Mouse (Mus musculus) mesoderm, embryonic 11.5 days (tissue): ENCODE data around the gene Mtfr1l.

Experiments
- DNase-seq: peaks from one replicate; pipeline ENCODE4 v3.0.0-alpha.2; 2012; ENCODE audit warnings: low read depth, low spot score

Gene Mtfr1l

GRCm38 (mm10) chr4:134557626-134558249 is 22.6 kb upstream of the Mtfr1l start:
- no peak for DNase-seq

GRCm38 (mm10) chr4:134555956-134556580 is 20.9 kb upstream of the Mtfr1l start:
- DNase-seq: no peak

DNA sequence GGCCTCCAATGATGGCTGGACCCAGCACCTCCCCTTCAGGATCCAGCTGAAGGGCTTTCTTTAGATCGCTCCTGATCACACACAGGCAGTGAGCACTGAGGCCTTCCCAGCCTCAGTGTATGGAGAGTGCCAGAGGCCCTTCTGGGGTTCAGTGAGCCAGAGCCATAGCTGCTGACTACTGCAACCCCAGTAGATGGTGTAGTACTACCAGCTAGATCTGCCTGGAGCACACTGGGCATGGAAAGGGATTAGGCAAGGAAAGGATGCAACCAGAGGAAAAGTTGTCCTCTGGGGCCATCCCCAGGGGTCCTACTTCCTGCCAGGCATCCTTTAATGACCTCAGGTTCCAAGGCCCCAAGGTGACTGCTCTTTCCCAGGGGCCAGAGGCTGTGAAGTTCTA is 18.4 kb upstream of the Mtfr1l start:
- no peak for DNase-seq

- DNase-seq: no peak
Measured at GRCm38 (mm10) chr4:134551494-134552316, 16.5 kb upstream of the Mtfr1l start, which contains the start of gene Selenon. Selenon (minus strand) TSS chr4:134552166.

- DNase-seq: no peak
Measured at GRCm38 (mm10) chr4:134549899-134550298, 14.7 kb upstream of the Mtfr1l start.

GRCm38 (mm10) chr4:134548169-134548938 is 13.2 kb upstream of the Mtfr1l start:
- DNase-seq: no peak

DNA sequence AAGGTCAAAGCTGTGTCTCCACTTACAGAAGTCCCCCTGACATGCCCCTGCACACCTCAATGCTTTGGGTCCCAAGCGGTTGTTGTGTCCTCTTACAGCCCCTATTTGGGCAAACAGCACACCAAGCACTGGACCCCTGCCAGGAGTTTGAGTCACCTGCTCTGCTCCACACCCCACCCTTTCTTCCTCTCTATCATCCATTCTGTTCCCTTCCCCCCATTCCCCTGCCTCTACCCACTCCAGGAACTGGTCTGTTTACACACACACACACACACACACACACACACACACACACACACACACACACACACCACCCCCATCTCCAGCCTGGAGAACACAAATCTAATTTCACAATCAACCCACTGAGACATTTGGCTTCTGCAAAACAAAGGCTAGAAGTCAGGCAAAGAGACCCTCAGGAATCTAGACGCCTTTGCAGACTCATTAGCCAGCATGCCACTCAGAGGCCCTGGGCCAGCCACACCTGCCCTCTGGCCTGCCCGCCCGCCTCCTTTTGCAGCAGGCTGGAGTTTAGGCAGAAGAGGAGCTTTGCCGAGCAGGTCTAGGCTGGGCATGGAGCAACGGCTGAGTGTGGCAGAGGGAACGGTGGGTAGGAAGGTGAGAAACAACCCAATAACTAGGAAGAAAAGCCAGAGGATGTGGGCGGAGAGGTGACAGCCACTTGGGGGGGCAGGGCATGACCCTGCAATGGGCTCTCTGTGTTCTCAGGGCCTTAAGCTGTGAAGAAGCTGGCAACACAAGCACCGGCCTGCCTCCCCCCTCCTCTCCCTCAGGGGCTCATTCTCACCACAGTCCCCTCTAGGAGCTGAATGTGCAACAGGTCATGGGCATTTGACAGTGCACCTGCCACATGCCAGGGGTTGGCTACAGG is 11.9 kb upstream of the Mtfr1l start:
- DNase-seq: no peak

DNA sequence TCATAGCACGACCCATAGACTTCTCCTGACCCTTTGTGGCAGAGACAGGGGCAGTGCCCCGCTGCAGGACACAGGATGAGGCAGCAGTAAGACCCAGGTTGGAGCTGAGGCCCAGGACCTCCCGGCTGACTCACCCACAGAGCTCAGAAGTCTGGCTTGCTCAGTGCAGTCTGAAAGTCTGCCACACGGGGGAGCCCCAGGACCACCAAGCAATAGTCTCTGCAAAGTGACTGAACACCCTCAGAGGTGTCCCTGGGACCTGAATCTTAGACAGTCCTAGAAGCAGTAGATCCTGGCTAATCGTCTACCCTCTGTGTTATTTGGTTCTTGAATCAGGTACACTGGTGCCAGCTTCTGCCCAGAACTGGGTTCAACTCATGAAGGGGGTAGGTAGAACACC is 8.1 kb upstream of the Mtfr1l start:
- DNase-seq: peak; percentile 89

DNA sequence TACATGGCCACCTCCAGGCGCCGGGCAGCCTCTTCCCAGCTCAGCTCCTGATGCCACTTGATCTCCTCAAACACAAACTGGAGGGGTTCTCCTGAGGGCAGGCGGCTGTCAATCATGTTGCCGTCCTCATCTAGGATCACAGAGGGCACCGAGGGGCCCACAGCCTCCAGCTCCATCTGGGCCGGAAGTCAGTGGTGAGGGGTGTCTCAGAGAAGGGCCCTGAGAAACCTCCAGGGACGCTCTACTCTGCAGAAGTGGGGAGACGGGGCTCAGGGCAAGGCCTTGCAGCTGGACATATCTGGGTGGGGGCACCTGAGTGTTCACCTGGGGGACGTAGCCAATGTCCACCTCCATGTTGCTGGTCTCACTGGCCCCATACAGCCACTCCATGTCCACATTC is 7.5 kb upstream of the Mtfr1l start:
- DNase-seq: no peak

DNA sequence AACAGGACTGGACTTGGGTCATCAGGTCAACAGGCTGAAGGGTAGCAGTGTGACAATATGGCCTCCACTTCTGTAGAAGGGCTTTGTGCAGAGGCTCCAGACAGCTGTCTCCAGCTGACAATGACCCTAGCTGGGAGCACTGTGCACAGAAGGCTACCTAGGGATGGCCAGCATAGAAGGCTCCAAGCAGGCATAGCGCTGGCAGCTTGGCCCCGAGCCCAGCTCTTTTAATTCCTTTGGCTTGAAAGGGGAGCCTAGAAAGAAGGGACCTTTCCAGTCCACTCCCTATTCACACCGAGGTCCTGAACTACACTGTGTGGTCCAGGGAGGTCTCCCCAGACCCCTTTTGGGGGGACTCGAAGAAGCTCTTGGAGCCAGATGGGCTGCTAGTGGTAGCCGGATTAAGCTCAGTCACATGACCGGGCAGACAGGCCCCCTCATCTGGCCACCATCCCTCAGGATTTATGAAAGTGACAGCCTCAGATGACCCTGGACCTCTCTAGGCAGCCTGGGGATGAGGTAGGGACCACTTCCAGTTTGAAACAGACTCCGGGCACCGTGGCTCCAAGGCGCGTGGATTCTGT is 3.9 kb upstream of the Mtfr1l start:
- no peak for DNase-seq

- no peak for DNase-seq
Measured at GRCm38 (mm10) chr4:134535787-134536151, 582 bp upstream of the Mtfr1l start.

DNA sequence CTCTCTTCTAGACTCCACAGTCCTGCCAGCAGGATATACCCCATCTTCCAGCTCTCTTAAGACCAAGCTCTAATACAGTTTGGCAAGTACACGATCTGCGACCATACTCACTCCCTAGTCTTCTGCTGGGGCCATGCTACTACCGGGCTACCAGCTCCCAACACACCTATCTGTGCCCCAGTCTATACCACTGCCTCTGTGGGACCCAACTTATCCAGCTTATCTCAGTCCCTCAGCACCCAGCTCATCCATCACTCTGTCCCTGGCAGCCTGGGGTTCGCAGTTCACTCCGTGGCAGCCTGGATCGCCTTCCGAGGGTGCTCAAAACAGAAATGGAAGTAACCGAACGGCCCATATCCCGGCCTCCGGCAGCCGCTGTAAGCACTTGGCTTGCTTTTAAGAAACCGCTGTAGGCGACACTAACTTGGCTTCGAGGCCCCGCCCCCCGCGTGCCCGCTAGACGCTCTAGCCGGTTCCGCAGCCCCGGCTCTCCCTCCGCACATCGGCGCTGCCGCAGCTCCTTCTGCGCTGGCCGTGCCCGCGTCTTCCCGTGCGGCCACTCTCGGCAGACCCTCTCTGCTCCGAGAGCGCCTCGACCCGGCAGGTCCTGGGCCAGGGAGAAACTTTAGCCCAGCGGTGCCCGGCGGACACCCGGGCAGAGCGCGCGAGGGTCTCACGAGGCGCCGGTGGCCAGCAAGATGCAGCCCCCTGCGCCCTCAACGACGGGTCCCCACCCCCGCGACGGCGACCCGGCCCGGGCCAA is 882 bp downstream of the Mtfr1l start:
- peak; percentile 48 for DNase-seq

DNA sequence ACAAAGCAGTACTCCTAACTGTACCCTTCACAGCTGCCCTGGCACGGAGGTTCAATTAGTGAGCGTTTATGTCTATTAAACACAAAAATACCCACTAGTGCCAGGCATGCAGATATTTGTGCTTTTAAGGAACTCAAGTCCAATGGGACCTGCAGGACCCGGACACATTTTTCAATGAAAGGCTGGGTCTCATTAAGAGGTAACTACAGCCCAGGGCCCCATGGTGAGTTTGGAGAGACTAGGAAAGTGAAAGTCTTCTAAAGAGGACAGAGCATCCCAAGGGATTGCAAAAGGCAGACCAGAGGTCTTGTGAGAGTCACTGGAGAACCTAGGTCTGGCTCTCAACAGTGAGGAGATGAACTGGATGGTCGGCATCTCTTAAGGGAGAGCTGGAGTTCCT is 1.8 kb downstream of the Mtfr1l start:
- no peak for DNase-seq

DNA sequence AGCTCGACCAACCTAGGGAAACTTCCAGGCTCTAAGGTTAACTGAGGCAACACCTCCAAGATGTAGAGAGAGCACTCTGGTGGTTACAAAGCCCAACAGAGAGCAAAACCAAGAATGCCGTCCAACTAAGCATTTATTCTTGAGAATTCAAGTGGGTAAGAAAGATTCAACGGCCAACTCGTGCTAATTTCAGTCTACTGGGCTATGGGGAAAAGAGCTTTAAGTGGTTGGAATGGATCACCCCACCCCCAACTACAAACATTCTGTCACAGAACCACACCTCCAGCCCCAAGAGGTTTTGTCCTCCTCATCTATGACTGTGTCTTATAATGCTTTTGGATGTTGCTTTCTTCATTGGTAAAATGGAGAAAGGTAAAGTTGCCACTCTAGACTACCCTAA is 2.3 kb downstream of the Mtfr1l start:
- DNase-seq: no peak

GRCm38 (mm10) chr4:134526220-134526619 is 9.0 kb downstream of the Mtfr1l start:
- no peak for DNase-seq

- no peak for DNase-seq
Measured at GRCm38 (mm10) chr4:134525806-134526205, 9.4 kb downstream of the Mtfr1l start.

DNA sequence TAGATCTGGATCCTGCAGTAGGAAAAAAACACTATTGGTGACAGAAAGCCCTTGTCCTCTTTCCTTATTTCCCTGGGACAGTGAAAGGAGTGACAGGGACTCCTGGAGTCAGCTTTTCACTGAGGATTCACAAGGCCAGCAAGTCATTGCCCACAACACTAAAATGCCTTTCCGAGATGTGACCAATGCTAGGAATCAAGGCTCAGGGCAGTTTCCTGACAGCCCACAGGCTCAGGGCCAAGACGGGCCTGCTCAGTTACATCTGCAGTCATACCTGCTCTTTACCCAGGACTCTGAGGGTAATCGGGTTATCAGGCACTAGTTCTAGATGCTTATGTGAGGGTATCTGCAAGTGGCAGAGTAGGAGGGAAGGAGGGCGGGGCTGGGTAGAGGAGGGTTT is 11.7 kb downstream of the Mtfr1l start:
- no peak for DNase-seq

GRCm38 (mm10) chr4:134519281-134519680 is 15.9 kb downstream of the Mtfr1l start:
- no peak for DNase-seq

- DNase-seq: no peak
Measured at GRCm38 (mm10) chr4:134518541-134518940, 16.6 kb downstream of the Mtfr1l start.

- DNase-seq: no peak
Measured at GRCm38 (mm10) chr4:134517719-134518118, 17.5 kb downstream of the Mtfr1l start.
